Mouse (Mus musculus) forebrain, embryonic 14.5 days (tissue): ENCODE measurements around the gene Urm1. TPM values are rescaled to one million over a fixed set of nuclear protein-coding genes. Genes with fewer than 3 reads are reported as not detected.
"Not testable (repeated sequence)": the region's sequence is repeated elsewhere in the genome, so short reads cannot be mapped to it uniquely, and the experiment has no call there.

ENCODE experiments used
- ATAC-seq: fragments of 200-750 bp; cut with Nextera tagmentation; 2 replicates; pipeline ENCODE4 v1.8.0; 2017; ENCODE audit warnings: mild to moderate bottlenecking, moderate library complexity
- DNase-seq: peaks from one replicate; pipeline ENCODE4 v3.0.0-alpha.2; 2015; ENCODE audit warnings: low spot score
- H3K27ac ChIP-seq: fragments of 300-500 bp; sonication (generic); 2 replicates; pipeline ENCODE4 v1.5.1; 2014; ENCODE audit warnings: low read depth, mild to moderate bottlenecking, control low read depth, low read length, moderate library complexity
- H3K27me3 ChIP-seq: fragments of 300-500 bp; sonication (generic); replicated peaks from 2 replicates; pipeline ENCODE4 v1.6.1; 2014; ENCODE audit warnings: low read length, control low read depth, mixed read lengths; ENCODE audit not compliant: control insufficient read depth, insufficient read depth
- H3K36me3 ChIP-seq: fragments of 300-500 bp; sonication (generic); 2 replicates; pipeline ENCODE4 v1.6.1; 2014; ENCODE audit warnings: low read length, control low read depth; ENCODE audit not compliant: control insufficient read depth, insufficient read depth
- H3K4me1 ChIP-seq: fragments of 300-500 bp; sonication (generic); 2 replicates; pipeline ENCODE4 v1.6.1; 2014; ENCODE audit warnings: antibody characterized with exemption, low read length, control low read depth; ENCODE audit not compliant: control insufficient read depth, insufficient read depth
- H3K4me2 ChIP-seq: fragments of 300-500 bp; sonication (generic); 2 replicates; pipeline ENCODE4 v1.6.1; 2014; ENCODE audit warnings: mild to moderate bottlenecking, control low read depth, low read length
- H3K4me3 ChIP-seq: fragments of 300-500 bp; sonication (generic); 2 replicates; pipeline ENCODE4 v1.5.1; 2014; ENCODE audit warnings: low read depth, low read length, control low read depth
- H3K9ac ChIP-seq: fragments of 300-500 bp; sonication (generic); 2 replicates; pipeline ENCODE4 v1.6.1; 2014; ENCODE audit warnings: mild to moderate bottlenecking, low read length, control low read depth, moderate library complexity
- H3K9me3 ChIP-seq: fragments of 300-500 bp; sonication (generic); replicated peaks from 2 replicates; pipeline ENCODE4 v1.6.1; 2016; ENCODE audit warnings: low read length, control low read depth, mixed read lengths; ENCODE audit not compliant: control insufficient read depth
- WGBS: fragments of 180-500 bp; shearing (Covaris S2); extraction: QIAGEN DNeasy Blood & Tissue Kit; methylation state at CpG from one replicate; pipeline ENCODE4 v1.1.7; 2014; 5-methylcytosine and 5-hydroxymethylcytosine counted together
- polyA plus RNA-seq: library from polyadenylated mRNA; unstranded; fragments of >200 nt; fragmentation: Nextera tagmentation; extraction: Ambion mirVana; gene quantifications from 2 replicates; pipeline ENCODE4 v1.2.1, GENCODE M21; 2014

The Urm1 gene
- polyA plus RNA-seq, 1 experiment from 2014 or later: 21.0 TPM

GRCm38 (mm10) chr2:29869646-29870451 lies 50.0 kb downstream of the Urm1 start:
- Histone ChIP-seq H3K27ac (0 out of 2 replicates have a peak overlapping the region, but pooled peaks have one; percentile 57), H3K4me1 (peaks cover 3% of the 10 kb centered on the region; the same call in 1 of the 2 replicates), H3K9ac (peak overlapping the region; percentile 65), H3K4me2 (peak overlapping the region; percentile 81), H3K4me3 (peak overlapping the region; percentile 39), H3K36me3 (no peaks in the 10 kb centered on the region), H3K9me3 (no peaks in the 10 kb centered on the region), H3K27me3 (0 out of 2 replicates have a peak, but pooled peaks cover 3% of the 10 kb centered on the region)
- DNase-seq (no peak), ATAC-seq (no peak)
- WGBS: 2% methylated on average over 17 of the region's 17 CpGs

- H3K36me3 ChIP-seq: no peaks in the 10 kb centered on the region
- peaks cover 3% of the 10 kb centered on the region; the same call in 1 of the 2 replicates for H3K4me1 ChIP-seq
- no peak overlapping the region for H3K27ac ChIP-seq
- H3K27me3 ChIP-seq: no peaks in the 10 kb centered on the region
- H3K4me2 ChIP-seq: no peak overlapping the region
- no peaks in the 10 kb centered on the region for H3K9me3 ChIP-seq
- no peak overlapping the region for H3K9ac ChIP-seq
- H3K4me3 ChIP-seq: no peak overlapping the region
- DNase-seq (no peak), ATAC-seq (no peak)
- WGBS: 91% methylated on average over 10 of the region's 10 CpGs
Measured at GRCm38 (mm10) chr2:29872581-29873295, 52.9 kb downstream of the Urm1 start.

GRCm38 (mm10) chr2:29873801-29874200 lies 53.9 kb downstream of the Urm1 start:
- WGBS: 88% methylated on average over 4 of the region's 4 CpGs
- Histone ChIP-seq H3K9me3 (no peaks in the 10 kb centered on the region), H3K4me3 (no peak overlapping the region), H3K27ac (no peak overlapping the region), H3K27me3 (no peaks in the 10 kb centered on the region), H3K4me1 (peaks cover 3% of the 10 kb centered on the region; the same call in 1 of the 2 replicates), H3K9ac (no peak overlapping the region), H3K4me2 (no peak overlapping the region), H3K36me3 (no peaks in the 10 kb centered on the region)
- no peak for DNase-seq
- ATAC-seq: no peak

DNA sequence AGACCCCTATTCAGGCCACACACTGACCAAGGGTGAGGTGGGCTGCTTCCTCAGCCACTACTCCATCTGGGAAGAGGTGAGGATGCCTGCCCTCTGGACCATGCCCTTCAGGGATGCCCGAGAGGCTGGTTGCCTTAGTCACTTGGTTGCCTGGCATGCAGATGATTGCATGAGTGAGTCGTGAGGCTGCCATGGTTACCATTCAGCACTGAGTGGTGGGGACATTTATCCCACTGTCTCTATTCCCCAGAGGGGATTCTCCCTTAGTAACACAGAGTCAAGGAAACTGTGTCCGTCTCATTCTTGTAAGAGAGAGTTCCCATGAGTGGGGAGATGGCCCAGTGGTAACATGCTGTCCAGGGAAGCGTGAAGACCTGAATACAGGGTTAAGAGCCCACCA lies 58.2 kb downstream of the Urm1 start:
- H3K9ac ChIP-seq: no peak overlapping the region
- H3K36me3 ChIP-seq: no peaks in the 10 kb centered on the region
- 67% methylated on average over 4 of the region's 4 CpGs for WGBS
- H3K4me3 ChIP-seq: no peak overlapping the region
- no peak for DNase-seq
- no peak overlapping the region for H3K27ac ChIP-seq
- no peak for ATAC-seq
- H3K9me3 ChIP-seq: no peaks in the 10 kb centered on the region
- H3K4me1 ChIP-seq: no peaks in the 10 kb centered on the region
- no peak overlapping the region for H3K4me2 ChIP-seq
- no peaks in the 10 kb centered on the region for H3K27me3 ChIP-seq

DNA sequence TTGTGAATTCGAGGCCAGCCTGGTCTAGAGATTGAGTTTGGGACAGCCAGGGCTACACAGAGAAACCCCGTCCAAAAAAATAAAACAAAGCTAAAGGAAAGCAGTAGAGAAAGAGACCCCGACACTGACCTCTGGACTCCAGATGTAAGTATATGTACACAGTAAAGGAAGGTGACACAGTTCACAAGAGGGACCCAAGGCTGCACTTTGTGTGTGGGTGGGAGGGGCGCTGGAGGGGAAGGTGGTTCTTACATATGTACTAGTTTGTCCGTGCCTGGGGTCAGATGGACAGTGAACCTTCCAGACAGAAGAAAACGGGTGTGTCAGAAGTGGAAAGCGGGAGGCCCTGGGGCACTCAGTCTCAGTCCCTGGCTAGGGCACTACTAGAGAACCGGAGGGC lies 59.3 kb downstream of the Urm1 start:
- no peak for ATAC-seq
- WGBS: 77% methylated on average over 8 of the region's 8 CpGs
- Histone ChIP-seq H3K9me3 (no peaks in the 10 kb centered on the region), H3K9ac (no peak overlapping the region), H3K4me2 (no peak overlapping the region), H3K27me3 (no peaks in the 10 kb centered on the region), H3K4me1 (no peaks in the 10 kb centered on the region), H3K4me3 (no peak overlapping the region), H3K27ac (no peak overlapping the region), H3K36me3 (no peaks in the 10 kb centered on the region)
- no peak for DNase-seq

DNA sequence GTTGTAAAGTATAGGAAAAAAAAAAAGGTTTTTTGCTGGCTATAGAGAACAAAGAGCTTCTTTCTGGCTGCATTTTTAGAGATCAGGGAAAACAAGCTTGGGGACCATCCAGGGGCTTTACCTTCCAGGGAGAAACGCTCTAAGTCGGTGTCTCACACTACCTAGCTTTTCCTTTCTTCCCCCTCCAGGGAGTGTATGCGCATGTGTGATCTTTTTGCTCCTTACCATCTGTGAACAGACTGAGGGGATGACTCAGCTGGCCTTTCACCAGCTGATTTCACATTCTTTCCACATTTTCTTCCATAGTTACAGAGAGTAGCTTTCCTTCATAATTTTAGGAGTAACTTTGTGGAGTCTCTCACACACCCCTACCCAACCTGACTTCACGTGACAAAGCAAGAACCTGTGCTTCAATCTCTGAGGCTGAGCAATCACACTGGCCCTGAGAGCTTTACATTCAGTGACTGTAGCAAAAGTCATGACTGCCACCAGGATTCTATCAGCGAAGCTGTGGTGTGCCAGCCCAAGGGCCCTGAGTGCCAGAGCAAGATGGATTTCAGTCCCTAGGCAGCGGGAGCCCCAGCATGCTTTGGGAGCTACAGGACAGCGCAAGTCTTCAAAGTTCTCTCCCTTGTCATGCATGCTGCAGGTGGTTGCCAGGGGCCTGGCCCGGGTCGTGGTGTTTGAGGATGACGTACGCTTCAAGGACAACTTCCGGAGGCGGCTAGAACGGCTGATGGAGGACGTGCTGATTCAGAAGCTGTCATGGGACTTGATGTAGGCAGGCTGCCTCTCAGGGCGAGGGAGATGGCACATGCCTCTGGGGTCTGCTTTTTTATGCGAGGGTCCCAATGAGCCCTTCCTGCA lies 60.3 kb downstream of the Urm1 start:
- H3K27ac ChIP-seq: no peak overlapping the region
- no peak overlapping the region for H3K9ac ChIP-seq
- 83% methylated on average over 17 of the region's 17 CpGs for WGBS
- H3K27me3 ChIP-seq: no peaks in the 10 kb centered on the region
- H3K9me3 ChIP-seq: no peaks in the 10 kb centered on the region
- H3K4me1 ChIP-seq: no peaks in the 10 kb centered on the region
- no peak overlapping the region for H3K4me2 ChIP-seq
- no peaks in the 10 kb centered on the region for H3K36me3 ChIP-seq
- DNase-seq (no peak), ATAC-seq (no peak)
- no peak overlapping the region for H3K4me3 ChIP-seq

- H3K9me3 ChIP-seq, ATAC-seq, H3K4me3 ChIP-seq, H3K4me1 ChIP-seq, H3K27ac ChIP-seq, H3K27me3 ChIP-seq, H3K36me3 ChIP-seq, H3K4me2 ChIP-seq, H3K9ac ChIP-seq, DNase-seq: not testable (repeated sequence)
- 81% methylated on average over 9 of the region's 9 CpGs for WGBS
Measured at GRCm38 (mm10) chr2:29886659-29887292, 66.9 kb downstream of the Urm1 start.
